Mouse (Mus musculus) neural tube, embryonic 15.5 days (tissue): ENCODE results near the gene Cobll1. TPM values are rescaled to one million over a fixed set of nuclear protein-coding genes. Genes with fewer than 3 reads are reported as not detected.
A peak's percentile ranks its signal among the peaks of the same experiment; 100 is the strongest.

Experiments
- ATAC-seq: fragments of 200-750 bp; cut with Nextera tagmentation; 2 replicates; pipeline ENCODE4 v1.8.0; 2017; ENCODE audit warnings: mild to moderate bottlenecking, moderate TSS enrichment, moderate library complexity; ENCODE audit not compliant: low FRiP score
- H3K27ac ChIP-seq: fragments of 300-500 bp; sonication (generic); replicated peaks from 2 replicates; pipeline ENCODE4 v1.5.1; 2015; ENCODE audit warnings: mild to moderate bottlenecking, inconsistent platforms
- H3K27me3 ChIP-seq: fragments of 300-500 bp; sonication (generic); replicated peaks from 2 replicates; pipeline ENCODE4 v1.6.1; 2015; ENCODE audit warnings: inconsistent platforms
- H3K36me3 ChIP-seq: fragments of 300-500 bp; sonication (generic); 2 replicates; pipeline ENCODE4 v1.6.1; 2015; ENCODE audit warnings: inconsistent platforms
- H3K4me1 ChIP-seq: fragments of 300-500 bp; sonication (generic); 2 replicates; pipeline ENCODE4 v1.6.1; 2015; ENCODE audit warnings: inconsistent platforms
- H3K4me2 ChIP-seq: fragments of 300-500 bp; sonication (generic); 2 replicates; pipeline ENCODE4 v1.6.1; 2015; ENCODE audit warnings: inconsistent platforms, mild to moderate bottlenecking, moderate library complexity
- H3K4me3 ChIP-seq: fragments of 300-500 bp; sonication (generic); replicated peaks from 2 replicates; pipeline ENCODE4 v1.5.1; 2015; ENCODE audit warnings: mild to moderate bottlenecking, inconsistent platforms
- H3K9ac ChIP-seq: fragments of 300-500 bp; sonication (generic); replicated peaks from 2 replicates; pipeline ENCODE4 v1.6.1; 2015; ENCODE audit warnings: mild to moderate bottlenecking, inconsistent platforms
- H3K9me3 ChIP-seq: fragments of 300-500 bp; sonication (generic); replicated peaks from 2 replicates; pipeline ENCODE4 v1.6.1; 2016; ENCODE audit warnings: inconsistent platforms
- WGBS: fragments of 180-500 bp; shearing (Covaris S2); methylation state at CpG from one replicate; pipeline ENCODE4 v1.1.7; 2015; ENCODE audit warnings: mixed read lengths; 5-methylcytosine and 5-hydroxymethylcytosine counted together
- polyA plus RNA-seq: library from polyadenylated mRNA; unstranded; fragments of >200 nt; fragmentation: Nextera tagmentation; extraction: Ambion mirVana; gene quantifications from 2 replicates; pipeline ENCODE4 v1.2.1, GENCODE M21; 2015

Cobll1 gene
- polyA plus RNA-seq, 1 experiment from 2014 or later: 2.5 TPM

DNA sequence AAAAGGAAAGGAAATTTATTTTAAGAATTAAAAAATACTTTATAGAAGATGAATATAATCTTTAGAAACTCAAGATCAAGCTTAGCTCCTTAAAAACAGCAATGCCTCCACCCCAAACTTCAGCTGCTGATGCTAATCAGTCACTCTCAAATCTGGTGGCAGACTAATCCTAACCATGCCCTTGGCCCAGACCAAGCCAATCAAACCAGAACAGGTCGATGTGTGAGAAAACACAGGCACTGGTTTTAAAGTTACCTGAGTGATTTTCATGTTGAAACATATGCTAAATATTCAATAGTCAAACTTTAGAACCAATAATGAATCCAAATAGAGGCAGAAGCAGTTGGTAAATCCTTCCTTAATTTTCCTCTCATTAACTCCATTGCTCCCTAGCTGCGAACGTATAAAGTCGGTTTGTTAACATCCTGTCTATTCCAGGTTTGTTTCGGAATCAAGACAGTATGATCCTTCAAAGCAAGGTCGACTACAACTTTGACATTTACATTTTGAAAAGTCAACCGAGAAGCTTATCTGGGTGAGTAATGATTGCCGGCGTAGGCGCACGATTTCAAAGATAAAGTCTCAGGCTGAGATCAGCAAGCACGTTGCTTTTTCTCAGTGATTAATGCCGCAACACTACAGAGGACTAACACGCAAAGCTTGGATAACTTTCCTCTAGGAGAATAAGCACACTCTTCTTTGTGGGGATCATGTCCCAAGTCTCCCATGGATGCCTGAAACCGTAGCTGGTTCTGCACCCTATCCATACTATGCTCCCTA, 6.3 kb downstream of the Cobll1 start:
- Histone ChIP-seq H3K27ac (no peak overlapping the region), H3K27me3 (peaks cover 8% of the 10 kb centered on the region; the same call in 1 of the 2 replicates), H3K9me3 (no peaks in the 10 kb centered on the region), H3K9ac (no peak overlapping the region), H3K4me1 (peaks cover 7% of the 10 kb centered on the region), H3K36me3 (no peaks in the 10 kb centered on the region), H3K4me3 (no peak overlapping the region), H3K4me2 (no peak overlapping the region)
- no peak for ATAC-seq
- WGBS: 89% methylated on average over 15 of the region's 15 CpGs

GRCm38 (mm10) chr2:65228426-65228825, 10.8 kb downstream of the Cobll1 start:
- no peaks in the 10 kb centered on the region for H3K4me1 ChIP-seq
- H3K36me3 ChIP-seq: no peaks in the 10 kb centered on the region
- no peaks in the 10 kb centered on the region for H3K9me3 ChIP-seq
- 84% methylated on average over 7 of the region's 7 CpGs for WGBS
- no peak overlapping the region for H3K4me3 ChIP-seq
- no peak overlapping the region for H3K4me2 ChIP-seq
- no peak overlapping the region for H3K27ac ChIP-seq
- no peaks in the 10 kb centered on the region for H3K27me3 ChIP-seq
- H3K9ac ChIP-seq: no peak overlapping the region
- no peak for ATAC-seq

- Histone ChIP-seq H3K4me3 (no peak overlapping the region), H3K27me3 (no peaks in the 10 kb centered on the region), H3K36me3 (no peaks in the 10 kb centered on the region), H3K27ac (no peak overlapping the region), H3K9me3 (no peaks in the 10 kb centered on the region), H3K4me2 (no peak overlapping the region), H3K9ac (no peak overlapping the region), H3K4me1 (no peaks in the 10 kb centered on the region)
- no peak for ATAC-seq
- WGBS: 89% methylated on average over 2 of the region's 2 CpGs
Observed at GRCm38 (mm10) chr2:65227898-65228290, 11.3 kb downstream of the Cobll1 start.

DNA sequence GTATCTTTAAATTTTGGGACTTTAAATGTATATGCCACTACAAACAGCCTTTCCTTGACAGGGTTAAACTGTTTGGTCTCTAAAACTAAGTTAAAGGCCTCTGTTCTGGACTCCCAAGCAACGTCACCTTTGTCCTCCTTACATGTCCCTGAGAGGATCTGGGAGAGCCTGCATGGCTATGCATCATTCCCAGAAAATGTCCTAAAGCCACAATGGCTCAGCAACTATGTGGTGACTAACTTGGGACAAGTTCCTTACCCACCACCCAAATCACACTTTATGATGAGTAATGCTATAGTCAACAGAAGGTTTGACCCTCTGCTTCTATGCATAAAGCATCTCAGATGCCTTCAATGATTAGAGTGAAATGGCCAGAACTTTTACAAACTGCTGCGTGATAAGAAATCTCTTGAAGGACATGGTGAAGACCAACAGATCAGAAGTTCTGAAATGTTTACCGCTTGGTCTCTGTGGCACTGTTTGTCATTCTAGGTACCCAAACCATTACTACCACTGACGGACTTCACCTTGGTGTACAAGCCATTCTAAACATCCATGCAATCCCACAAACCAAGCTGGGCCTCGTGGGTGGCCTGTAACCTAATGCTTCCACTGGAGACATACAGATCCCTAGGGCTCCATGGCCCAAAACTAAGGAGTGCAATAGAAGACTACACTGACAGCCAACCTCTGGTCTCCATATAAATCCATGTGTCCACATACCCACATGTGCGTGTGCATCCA, 11.9 kb downstream of the Cobll1 start:
- Histone ChIP-seq H3K27me3 (no peaks in the 10 kb centered on the region), H3K27ac (no peak overlapping the region), H3K4me2 (no peak overlapping the region), H3K4me1 (no peaks in the 10 kb centered on the region), H3K4me3 (no peak overlapping the region), H3K36me3 (no peaks in the 10 kb centered on the region), H3K9me3 (no peaks in the 10 kb centered on the region), H3K9ac (no peak overlapping the region)
- 92% methylated on average over 6 of the region's 6 CpGs for WGBS
- ATAC-seq: no peak

GRCm38 (mm10) chr2:65226494-65226893, 12.7 kb downstream of the Cobll1 start:
- 90% methylated on average over 4 of the region's 4 CpGs for WGBS
- Histone ChIP-seq H3K27ac (no peak overlapping the region), H3K4me3 (no peak overlapping the region), H3K36me3 (no peaks in the 10 kb centered on the region), H3K4me2 (no peak overlapping the region), H3K4me1 (no peaks in the 10 kb centered on the region), H3K9me3 (no peaks in the 10 kb centered on the region), H3K9ac (no peak overlapping the region), H3K27me3 (no peaks in the 10 kb centered on the region)
- no peak for ATAC-seq

DNA sequence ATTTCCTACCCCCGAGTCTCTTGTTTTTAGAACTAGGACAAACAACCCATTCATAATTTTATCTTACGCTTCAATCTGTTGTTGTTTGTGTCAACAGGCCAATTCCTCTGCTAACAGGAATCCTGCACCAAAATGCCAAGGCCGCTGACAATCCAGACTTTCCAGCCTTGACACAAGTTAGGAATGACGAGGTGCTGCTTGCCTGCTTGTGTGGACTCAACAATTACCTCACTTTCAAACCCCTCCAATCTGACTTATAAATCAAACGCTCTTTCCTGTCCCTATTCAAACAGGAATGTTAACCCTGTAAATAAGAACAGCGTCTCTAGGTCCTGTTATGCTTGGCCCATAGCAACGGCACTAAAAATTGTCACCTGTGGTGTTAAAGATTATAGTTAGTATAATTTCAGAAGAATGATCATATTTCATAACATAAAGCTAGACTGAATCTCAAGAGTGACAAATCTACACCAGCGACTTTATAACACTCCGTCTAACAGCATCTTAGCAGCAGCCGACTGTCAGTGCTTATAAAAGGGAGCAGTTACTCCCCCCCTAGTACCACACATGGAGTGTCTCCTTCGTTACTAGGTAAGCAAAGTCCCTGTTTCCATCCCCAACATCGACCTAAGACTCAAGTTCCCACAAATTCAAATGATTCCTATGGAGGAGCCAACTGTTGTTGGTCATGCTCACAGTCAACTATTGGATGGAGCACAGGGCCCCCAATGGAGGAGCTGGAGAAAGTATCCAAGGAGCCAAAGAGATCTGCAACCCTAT, 15.1 kb downstream of the Cobll1 start:
- no peak overlapping the region for H3K9ac ChIP-seq
- ATAC-seq: no peak
- no peaks in the 10 kb centered on the region for H3K9me3 ChIP-seq
- no peaks in the 10 kb centered on the region for H3K36me3 ChIP-seq
- H3K27ac ChIP-seq: no peak overlapping the region
- no peak overlapping the region for H3K4me3 ChIP-seq
- H3K4me2 ChIP-seq: no peak overlapping the region
- H3K4me1 ChIP-seq: no peaks in the 10 kb centered on the region
- 80% methylated on average over 12 of the region's 12 CpGs for WGBS
- no peaks in the 10 kb centered on the region for H3K27me3 ChIP-seq

GRCm38 (mm10) chr2:65223012-65223411, 16.2 kb downstream of the Cobll1 start:
- no peak for ATAC-seq
- Histone ChIP-seq H3K4me1 (no peaks in the 10 kb centered on the region), H3K36me3 (no peaks in the 10 kb centered on the region), H3K4me3 (no peak overlapping the region), H3K9me3 (no peaks in the 10 kb centered on the region), H3K4me2 (no peak overlapping the region), H3K9ac (no peak overlapping the region), H3K27ac (no peak overlapping the region), H3K27me3 (no peaks in the 10 kb centered on the region)
- 77% methylated on average over 8 of the region's 8 CpGs for WGBS

- ATAC-seq: no peak
- Histone ChIP-seq H3K36me3 (no peaks in the 10 kb centered on the region), H3K27me3 (no peaks in the 10 kb centered on the region), H3K9ac (no peak overlapping the region), H3K4me1 (no peaks in the 10 kb centered on the region), H3K9me3 (no peaks in the 10 kb centered on the region), H3K4me2 (no peak overlapping the region), H3K27ac (no peak overlapping the region), H3K4me3 (no peak overlapping the region)
- 86% methylated on average over 2 of the region's 2 CpGs for WGBS
Observed at GRCm38 (mm10) chr2:65221646-65222045, 17.6 kb downstream of the Cobll1 start.

DNA sequence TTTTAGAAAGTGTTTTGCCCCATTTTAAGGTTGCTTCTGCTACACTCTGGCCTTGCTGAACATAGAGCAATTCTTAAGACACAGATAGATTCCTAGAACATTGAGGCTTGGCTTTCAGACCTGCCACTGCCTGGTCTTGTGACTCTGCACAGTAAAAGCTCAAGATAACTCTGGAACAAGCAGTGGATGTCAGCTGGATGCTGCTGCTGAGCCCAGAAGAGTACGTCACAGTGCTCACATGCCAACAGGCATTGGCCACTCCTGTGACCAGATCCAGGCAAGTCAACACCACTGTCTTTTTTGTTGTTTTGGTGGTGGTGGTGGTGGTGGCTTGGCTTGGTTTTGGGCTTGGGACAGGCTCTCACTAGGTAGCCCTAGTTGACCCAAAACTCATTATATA, 18.6 kb downstream of the Cobll1 start:
- no peak overlapping the region for H3K4me3 ChIP-seq
- no peaks in the 10 kb centered on the region for H3K36me3 ChIP-seq
- no peaks in the 10 kb centered on the region for H3K4me1 ChIP-seq
- no peak overlapping the region for H3K27ac ChIP-seq
- H3K4me2 ChIP-seq: no peak overlapping the region
- H3K9ac ChIP-seq: no peak overlapping the region
- no peaks in the 10 kb centered on the region for H3K9me3 ChIP-seq
- 84% methylated on average over 1 of the region's 1 CpGs for WGBS
- H3K27me3 ChIP-seq: no peaks in the 10 kb centered on the region
- ATAC-seq: no peak

DNA sequence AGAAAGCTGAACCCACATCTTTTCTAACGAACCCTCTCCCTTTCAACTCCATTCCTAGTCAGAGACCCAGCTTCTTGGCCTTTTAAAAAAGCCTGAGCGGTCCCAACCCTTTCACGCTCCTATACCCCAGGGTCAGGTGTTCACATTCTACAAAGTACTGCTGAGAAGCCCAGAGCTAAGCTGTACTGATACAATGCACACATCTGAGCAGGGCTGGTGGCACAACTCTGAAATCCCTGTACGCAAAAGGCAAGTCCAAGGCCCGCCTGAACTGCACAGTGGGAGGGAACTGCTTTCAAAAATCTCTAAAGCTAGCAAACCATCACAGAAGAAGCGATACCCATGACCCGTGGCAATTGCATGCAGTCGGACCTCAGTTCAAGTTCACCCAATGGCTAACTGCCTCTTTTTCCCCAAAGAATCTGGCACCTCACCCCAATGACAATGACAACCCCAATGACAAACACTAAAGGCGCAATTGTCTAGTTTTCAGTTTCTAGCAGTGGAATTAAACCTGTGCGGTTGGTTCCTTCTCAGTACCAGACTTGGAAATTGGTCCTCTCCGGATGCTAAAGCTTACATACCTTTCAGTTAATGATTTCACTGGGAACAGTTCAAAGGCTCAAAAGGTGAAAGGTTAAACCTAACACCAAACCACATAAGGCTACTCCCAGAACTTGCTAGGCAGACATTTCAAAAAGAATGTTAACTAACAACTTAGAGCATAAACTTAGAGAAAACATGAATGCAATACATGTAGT, 19.6 kb downstream of the Cobll1 start:
- no peak for ATAC-seq
- H3K9ac ChIP-seq: no peak overlapping the region
- H3K4me2 ChIP-seq: no peak overlapping the region
- no peaks in the 10 kb centered on the region for H3K36me3 ChIP-seq
- H3K27me3 ChIP-seq: no peaks in the 10 kb centered on the region
- WGBS: 90% methylated on average over 11 of the region's 11 CpGs
- H3K9me3 ChIP-seq: no peaks in the 10 kb centered on the region
- H3K4me1 ChIP-seq: no peaks in the 10 kb centered on the region
- no peak overlapping the region for H3K27ac ChIP-seq
- H3K4me3 ChIP-seq: no peak overlapping the region

GRCm38 (mm10) chr2:65218318-65218717, 20.9 kb downstream of the Cobll1 start:
- H3K27ac ChIP-seq: no peak overlapping the region
- H3K4me3 ChIP-seq: no peak overlapping the region
- WGBS: 76% methylated on average over 9 of the region's 9 CpGs
- H3K9me3 ChIP-seq: no peaks in the 10 kb centered on the region
- H3K9ac ChIP-seq: no peak overlapping the region
- no peaks in the 10 kb centered on the region for H3K27me3 ChIP-seq
- H3K4me2 ChIP-seq: no peak overlapping the region
- no peaks in the 10 kb centered on the region for H3K36me3 ChIP-seq
- ATAC-seq: peak; percentile 66; the same call in 1 of the 2 replicates
- H3K4me1 ChIP-seq: no peaks in the 10 kb centered on the region
